Mouse (Mus musculus): Measurements from ENCODE around the gene Tgfbr3l. TPM values are rescaled to one million over a fixed set of nuclear protein-coding genes. Genes with fewer than 3 reads are reported as not detected.
"Not testable (repeated sequence)": the region's sequence is repeated elsewhere in the genome, so short reads cannot be mapped to it uniquely, and the experiment has no call there.

Tgfbr3l gene
- total RNA-seq, 2 experiments from 2014 or later = 2.5 to 3.9 TPM

DNA sequence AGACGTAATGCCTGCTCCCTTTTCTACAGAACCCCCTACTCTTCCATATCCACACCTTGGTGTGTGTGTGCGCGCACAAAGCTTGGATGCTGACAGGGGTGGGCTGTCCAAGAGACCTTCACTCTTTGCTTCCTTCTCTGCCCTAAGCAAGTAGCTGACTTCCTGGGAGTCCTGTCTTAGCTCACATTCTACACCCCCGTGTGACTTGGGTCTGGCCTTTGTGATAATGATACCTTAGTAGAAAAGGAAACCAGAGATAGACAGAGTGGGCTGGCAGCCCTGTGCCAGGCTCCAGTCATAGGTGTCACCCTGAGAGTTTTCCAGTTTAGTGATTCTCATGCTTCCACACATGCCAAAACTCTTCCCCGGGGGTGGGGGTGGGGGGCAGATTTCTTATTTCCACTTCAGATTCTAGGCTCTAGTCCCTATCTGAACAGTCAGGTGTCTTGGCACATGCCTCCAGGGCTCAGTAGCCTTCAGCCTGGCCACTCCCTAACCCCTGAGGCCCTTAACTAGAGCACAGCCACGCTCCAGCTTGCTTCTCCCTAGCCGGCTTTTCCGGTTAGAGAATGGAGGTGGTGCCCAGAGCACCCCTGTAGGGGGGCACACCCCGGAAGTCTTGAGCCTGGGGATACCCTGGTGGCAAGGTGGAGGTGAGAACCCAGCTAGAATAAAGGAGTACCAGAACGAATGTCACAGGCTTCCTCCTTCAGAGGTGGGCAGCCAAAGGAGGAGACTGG, 17.2 kb upstream of the Tgfbr3l start:
- intact Hi-C loops (cut with DNase I) = no loop called here
- DNase-seq = no peak

DNA sequence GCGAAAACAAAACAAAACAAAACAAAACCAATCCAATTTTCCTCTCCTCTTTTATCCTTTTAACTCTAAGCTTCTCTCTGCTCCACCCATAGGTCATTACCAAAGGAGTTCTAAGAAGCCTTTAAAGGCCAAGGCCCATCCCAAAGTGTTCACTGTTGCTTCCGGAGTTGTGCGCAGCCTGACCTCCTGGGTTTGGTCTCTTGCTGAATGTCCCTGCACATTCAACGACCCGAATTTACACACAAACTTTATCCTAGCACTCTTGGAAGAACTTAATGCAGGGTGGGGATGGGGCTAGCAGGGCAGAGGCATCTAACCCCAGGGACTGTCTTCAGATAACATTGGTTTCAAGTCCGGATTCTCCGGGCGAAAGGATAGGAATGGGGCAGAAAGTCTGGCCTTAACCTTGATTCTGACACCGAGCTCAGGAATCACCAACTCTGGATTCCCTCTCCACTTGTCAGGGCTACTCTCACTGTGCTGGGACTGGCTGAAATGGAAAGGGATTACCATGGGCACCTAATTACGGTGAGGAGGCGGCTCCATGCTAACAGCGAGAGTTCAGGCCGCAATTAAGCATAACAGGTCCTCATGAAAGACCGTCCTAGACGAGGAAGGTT, 10.1 kb upstream of the Tgfbr3l start:
- no peak for DNase-seq

GRCm38 (mm10) chr8:4238434-4239192, 9.4 kb upstream of the Tgfbr3l start, which contains the start of the genes Map2k7 and Gm49320:
Gene Map2k7, plus strand, starts transcription at chr8:4238740.
Gene Gm49320, plus strand, starts transcription at chr8:4238865.
- intact Hi-C loops (cut with DNase I) = loop anchor here (2.0 kb wide), 1 partner anchor 14 kb away; the partner anchor contains the start of gene Snapc2
- DNase-seq = peak; percentile 99 to 100

More for the DNA sequence above, 10.1 kb upstream of the Tgfbr3l start:
- intact Hi-C loops (cut with DNase I) = loop anchor here (2.0 kb wide), 1 partner anchor 15 kb away; the partner anchor contains the start of gene Snapc2

DNA sequence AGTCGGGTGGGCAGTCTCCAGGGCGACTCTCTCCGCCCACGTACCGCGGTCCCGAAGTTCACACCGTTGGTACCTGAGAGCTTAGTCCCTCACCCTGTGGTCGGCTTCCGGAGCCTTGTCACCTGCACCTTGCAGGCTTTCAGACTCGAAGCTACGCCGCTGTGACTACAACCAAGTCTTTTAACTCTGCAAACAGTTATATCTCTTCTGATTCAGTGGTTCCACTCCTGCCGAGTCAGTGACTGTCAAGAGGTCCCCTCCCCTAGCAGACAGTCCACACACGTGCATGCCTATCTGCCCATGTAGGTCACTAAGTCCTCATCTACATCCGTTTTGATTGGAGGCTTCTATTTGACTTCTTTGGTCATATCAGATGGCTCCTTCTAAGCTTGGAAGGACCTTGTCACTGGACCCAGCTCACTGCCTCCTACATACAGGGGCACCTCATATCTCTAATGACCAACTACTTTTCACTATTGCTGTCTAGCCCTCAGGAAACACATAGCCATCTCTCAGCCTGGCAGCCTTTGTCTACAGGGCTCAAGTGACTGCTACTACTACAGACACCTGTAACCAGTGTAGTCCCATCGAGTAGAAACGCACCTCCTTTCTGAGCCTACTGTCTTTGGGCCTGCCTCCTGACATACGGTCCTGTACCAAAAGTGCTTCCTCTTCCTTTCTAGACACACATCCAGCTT, 8.7 kb upstream of the Tgfbr3l start:
- no peak for DNase-seq
- intact Hi-C loops (cut with DNase I) = loop anchor here (2.0 kb wide), 1 partner anchor 13 kb away; the partner anchor contains the start of gene Snapc2

DNA sequence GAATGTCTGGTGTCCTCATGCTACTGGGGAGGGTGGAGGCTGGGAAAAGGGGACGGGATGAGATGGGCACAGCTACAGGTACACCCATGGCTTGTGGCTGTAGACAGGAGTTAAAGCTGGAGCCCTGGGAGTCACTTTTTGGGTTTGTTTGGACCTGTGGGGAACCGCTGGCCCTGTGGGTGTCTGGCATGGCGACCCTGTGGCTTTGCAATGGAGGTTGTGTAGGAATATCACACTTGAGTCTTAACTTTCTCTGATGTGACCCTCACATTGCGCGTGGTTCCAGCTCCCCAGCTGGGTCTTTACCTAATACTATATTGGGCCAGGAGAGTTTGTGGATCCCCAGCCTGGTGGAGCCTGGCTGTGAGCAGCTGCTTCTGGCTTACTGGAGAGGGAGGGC, 3.0 kb upstream of the Tgfbr3l start:
- DNase-seq = no peak
- intact Hi-C loops (cut with DNase I) = no loop called here

DNA sequence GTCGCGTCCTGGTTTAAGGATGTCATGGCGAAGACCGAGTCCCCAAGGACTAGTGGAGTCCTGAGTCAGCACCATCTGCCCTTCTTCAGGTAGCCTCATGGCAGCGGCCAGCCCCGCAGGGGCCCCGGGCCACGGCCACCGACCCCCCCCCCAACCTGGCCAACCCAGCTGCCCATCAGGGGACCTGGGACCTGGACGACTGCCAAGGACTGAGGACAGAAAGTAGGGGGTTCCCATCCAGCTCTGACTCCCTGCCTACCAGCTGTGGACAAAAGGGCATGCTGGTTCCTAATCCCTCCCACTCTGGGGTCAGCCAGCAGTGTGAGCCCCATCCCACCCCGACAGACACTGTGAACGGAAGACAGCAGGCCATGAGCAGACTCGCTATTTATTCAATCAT, 2.3 kb upstream of the Tgfbr3l start:
- DNase-seq = no peak
- intact Hi-C loops (cut with DNase I) = no loop called here

GRCm38 (mm10) chr8:4247241-4247640, 773 bp upstream of the Tgfbr3l start:
- intact Hi-C loops (cut with DNase I) = no loop called here
- no peak for DNase-seq

DNA sequence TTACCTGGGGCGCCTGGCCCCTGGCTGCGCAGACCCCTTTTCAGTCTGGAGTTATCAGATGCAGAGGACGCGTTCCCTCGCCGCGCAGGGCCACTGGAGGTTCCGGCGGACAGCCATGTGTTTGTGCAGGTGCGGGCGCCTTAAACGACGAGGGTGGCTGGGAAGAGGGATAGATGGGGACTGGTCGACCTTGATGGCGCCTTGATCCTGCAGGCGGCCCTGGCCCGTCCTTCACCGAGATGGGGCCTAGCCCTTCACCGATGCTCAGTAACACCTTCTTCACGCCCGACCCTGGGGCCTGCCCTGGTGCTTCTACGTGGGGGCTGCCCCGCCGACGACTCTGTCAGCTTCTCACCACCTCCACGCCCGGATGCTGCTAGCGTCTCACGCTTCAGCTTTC, 1.2 kb downstream of the Tgfbr3l start:
- peak in 1 of 2 experiments; percentile 17 for DNase-seq

GRCm38 (mm10) chr8:4250306-4250970, 2.4 kb downstream of the Tgfbr3l start:
- intact Hi-C loops (cut with DNase I) = loop anchor here (2.0 to 10.0 kb wide), 8 partner anchors 72 to 736 kb away; partner anchors contain the start of genes Evi5l, Pcp2, Pet100 and Pnpla6
- peak; percentile 82 to 88 for DNase-seq

More for the DNA sequence above, 1.2 kb downstream of the Tgfbr3l start:
- intact Hi-C loops (cut with DNase I) = no loop called here

- DNase-seq = no peak
- intact Hi-C loops (cut with DNase I) = loop anchor here (2.0 to 10.0 kb wide), 8 partner anchors 13 to 737 kb away; partner anchors contain the start of genes Evi5l, Gm49320, Map2k7 and Pcp2
These were observed 4.2 kb downstream of the Tgfbr3l start for GRCm38 (mm10) chr8:4252116-4252760.

- intact Hi-C loops (cut with DNase I) = loop anchor here (2.0 to 10.0 kb wide), 8 partner anchors 14 to 738 kb away; partner anchors contain the start of genes Evi5l, Gm49320, Map2k7 and Pcp2
These were observed 5.2 kb downstream of the Tgfbr3l start, which contains the start of gene Snapc2 for GRCm38 (mm10) chr8:4252934-4253841. Gene Snapc2, plus strand, starts transcription at chr8:4253080.

GRCm38 (mm10) chr8:4254001-4254400, 6.0 kb downstream of the Tgfbr3l start:
- peak; percentile 37 to 43 for DNase-seq
- intact Hi-C loops (cut with DNase I) = loop anchor here (5.0 to 10.0 kb wide), 7 partner anchors 87 to 739 kb away; partner anchors contain the start of genes Evi5l, Pcp2, Pet100 and Pnpla6

More at GRCm38 (mm10) chr8:4252934-4253841, 5.2 kb downstream of the Tgfbr3l start, which contains the start of gene Snapc2:
- DNase-seq = peak; percentile 97 to 98

DNA sequence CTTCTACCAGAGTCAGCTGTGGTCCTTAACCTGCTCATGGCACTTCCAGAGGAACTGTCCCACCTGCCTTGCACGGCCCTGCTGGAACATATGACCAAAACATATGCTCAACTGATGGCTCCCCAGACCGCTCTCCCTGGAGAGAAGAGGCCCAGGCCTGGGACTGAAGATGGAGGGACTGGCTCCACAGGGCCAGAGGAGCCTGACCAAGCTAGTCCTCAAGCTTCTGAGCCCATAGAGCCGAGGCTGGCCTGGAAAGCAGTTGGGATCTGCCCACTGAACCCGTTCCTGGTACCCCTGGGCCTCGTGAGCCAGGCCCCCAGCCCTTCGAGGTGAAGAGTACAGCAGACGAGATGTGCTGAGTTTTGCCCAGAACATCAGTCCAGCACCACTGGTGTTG, 7.5 kb downstream of the Tgfbr3l start:
- DNase-seq = not testable (repeated sequence)
- intact Hi-C loops (cut with DNase I) = loop anchor here (5.0 to 10.0 kb wide), 6 partner anchors 63 to 741 kb away; partner anchors contain the start of genes Pcp2, Pet100, Pnpla6 and Xab2

- DNase-seq = no peak
- intact Hi-C loops (cut with DNase I) = loop anchor here (5.0 to 10.0 kb wide), 6 partner anchors 65 to 742 kb away; partner anchors contain the start of genes Pcp2, Pet100, Pnpla6 and Xab2
These were observed 8.9 kb downstream of the Tgfbr3l start for GRCm38 (mm10) chr8:4256911-4257310.

GRCm38 (mm10) chr8:4257350-4257749, 9.3 kb downstream of the Tgfbr3l start:
- DNase-seq = no peak
- intact Hi-C loops (cut with DNase I) = loop anchor here (5.0 to 10.0 kb wide), 6 partner anchors 65 to 743 kb away; partner anchors contain the start of genes Pcp2, Pet100, Pnpla6 and Xab2

DNA sequence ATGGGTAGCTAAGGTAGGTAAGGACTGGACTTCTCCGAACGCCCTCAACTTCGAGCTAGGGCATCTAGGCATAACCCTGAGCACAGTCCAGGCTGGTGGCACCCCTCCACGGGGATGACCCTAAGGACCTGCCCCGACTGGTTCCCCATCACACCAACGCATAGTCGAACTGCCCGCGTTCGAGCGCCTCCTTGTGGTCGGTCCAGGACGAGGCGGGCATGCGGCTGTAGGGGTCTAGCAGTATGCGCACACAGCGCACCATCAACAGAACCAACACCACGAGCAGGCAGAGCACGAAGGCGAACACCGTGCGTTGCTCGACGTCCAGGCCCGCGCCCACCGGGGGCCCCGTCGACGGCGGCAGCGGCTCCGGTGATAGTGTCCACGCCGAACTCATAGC, 10.2 kb downstream of the Tgfbr3l start:
- DNase-seq = peak; percentile 63 to 72
- intact Hi-C loops (cut with DNase I) = loop anchor here (2.0 to 10.0 kb wide), 7 partner anchors 17 to 743 kb away; partner anchors contain the start of genes Pcp2, Pet100, Pnpla6 and Timm44

DNA sequence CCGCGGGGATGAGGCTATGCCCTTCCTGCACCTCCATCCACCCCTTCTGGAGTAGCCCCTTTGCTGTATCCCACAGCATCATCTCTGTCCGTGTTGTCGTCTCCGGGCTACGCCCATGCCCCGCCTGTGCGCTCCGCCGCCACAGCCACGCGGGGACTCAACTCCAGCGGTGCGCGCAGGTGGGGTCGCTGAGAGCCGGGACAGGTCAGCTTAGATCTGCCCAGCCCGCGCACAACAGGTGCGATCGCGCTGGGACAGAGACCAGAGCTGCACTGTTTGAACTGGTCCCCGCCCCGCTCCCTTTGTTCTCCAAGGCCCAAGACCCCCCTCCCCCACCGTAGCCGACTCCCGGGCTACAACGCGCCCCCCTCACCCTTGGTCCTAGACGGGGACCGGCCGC, 10.7 kb downstream of the Tgfbr3l start:
- intact Hi-C loops (cut with DNase I) = loop anchor here (2.0 to 10.0 kb wide), 7 partner anchors 16 to 744 kb away; partner anchors contain the start of genes Pcp2, Pet100, Pnpla6 and Timm44
- peak; percentile 13 to 26 for DNase-seq
